Comparison of ENCODE assay signal across 14 mouse cellular contexts in the genomic region with DNA sequence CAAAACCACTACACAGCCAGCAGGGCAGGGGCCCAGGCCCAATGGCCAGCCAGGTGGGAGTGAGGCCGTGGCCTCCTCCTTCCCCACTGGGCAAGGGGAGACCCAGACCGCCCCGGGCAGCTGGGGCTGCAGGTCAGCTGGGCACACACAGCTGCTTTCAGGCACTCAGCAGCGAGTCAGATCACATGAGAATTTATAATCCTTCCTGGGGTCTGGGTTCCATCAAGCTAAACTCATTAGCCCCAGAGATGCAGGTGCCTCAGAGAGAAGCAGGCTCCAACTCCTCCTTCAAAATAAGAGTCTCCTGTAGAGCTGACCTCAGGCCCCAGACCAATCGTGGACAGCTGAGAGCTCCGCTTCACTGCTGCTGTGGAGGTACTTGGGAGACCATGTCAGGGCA. TPM values are rescaled to one million over a fixed set of nuclear protein-coding genes. Genes with fewer than 3 reads are reported as not detected.
A peak's percentile ranks its signal among the peaks of the same experiment; 100 is the strongest.
DNase-seq lines count a peak whose midpoint lies in the region; ATAC-seq and TF ChIP-seq lines count a peak whose summit lies in the region.
"Had no signal": no experiment of that assay in that cellular context is flagged by ENCODE, and none has a peak within 500 bp of the region (broad histone marks: within the 10 kb centered on the region; RNA-seq: fewer than 3 reads in every experiment).

No protein-coding gene starts in this region.

- TF ChIP-seq CTCF in kidney, postnatal 0 days (IDR thresholded peaks at IDR 0.05; ENCODE audit: low read depth) = no peak
- no peak for TF ChIP-seq CTCF in stomach, postnatal 0 days (IDR thresholded peaks at IDR 0.05; ENCODE audit: low read depth)

- H3K27ac ChIP-seq in heart, embryonic 11.5 days (ENCODE audit: low read depth, low read length) = peak overlapping the region; percentile 69
- 0 out of 2 replicates have a peak overlapping the region, but pooled peaks have one; percentile 22 for H3K27ac ChIP-seq in kidney, postnatal 0 days
- H3K27ac ChIP-seq in limb, embryonic 10.5 days = peak overlapping the region; percentile 78
- no peak overlapping the region for H3K27ac ChIP-seq in stomach, postnatal 0 days (replicated peaks)
- H3K27ac ChIP-seq: macrophage had no signal

- no peaks in the 10 kb centered on the region for H3K9me3 ChIP-seq in heart, embryonic 11.5 days (replicated peaks; ENCODE audit: control insufficient read depth, low read length)
- H3K9me3 ChIP-seq in kidney, postnatal 0 days (replicated peaks; ENCODE audit: low read length) = no peaks in the 10 kb centered on the region
- 0 out of 2 replicates have a peak, but pooled peaks cover 2% of the 10 kb centered on the region for H3K9me3 ChIP-seq in limb, embryonic 10.5 days (replicated peaks)
- no peaks in the 10 kb centered on the region for H3K9me3 ChIP-seq in stomach, postnatal 0 days (ENCODE audit: control insufficient read depth, low read length)

- peaks cover 63% of the 10 kb centered on the region for H3K4me1 ChIP-seq in heart, embryonic 11.5 days (ENCODE audit: control insufficient read depth, insufficient read depth, low read length)
- peaks cover 13% of the 10 kb centered on the region for H3K4me1 ChIP-seq in kidney, postnatal 0 days (replicated peaks; ENCODE audit: insufficient read depth, low read length)
- peaks cover 84% of the 10 kb centered on the region for H3K4me1 ChIP-seq in limb, embryonic 10.5 days
- no peaks in the 10 kb centered on the region for H3K4me1 ChIP-seq in stomach, postnatal 0 days (replicated peaks; ENCODE audit: control insufficient read depth, insufficient read depth)

- H3K4me3 ChIP-seq in heart, embryonic 11.5 days (ENCODE audit: low read depth, low read length) = no peak overlapping the region
- H3K4me3 ChIP-seq in kidney, postnatal 0 days (replicated peaks; ENCODE audit: low read depth, low read length) = no peak overlapping the region
- H3K4me3 ChIP-seq in limb, embryonic 10.5 days = 0 out of 2 replicates have a peak overlapping the region, but pooled peaks have one; percentile 11
- H3K4me3 ChIP-seq in stomach, postnatal 0 days (ENCODE audit: low read depth, low read length) = no peak overlapping the region

- H3K36me3 ChIP-seq in heart, embryonic 11.5 days (ENCODE audit: control insufficient read depth, insufficient read depth, low read length) = no peaks in the 10 kb centered on the region
- H3K36me3 ChIP-seq in kidney, postnatal 0 days (ENCODE audit: insufficient read depth, low read length) = no peaks in the 10 kb centered on the region
- H3K36me3 ChIP-seq in limb, embryonic 10.5 days = peaks cover 26% of the 10 kb centered on the region
- no peaks in the 10 kb centered on the region for H3K36me3 ChIP-seq in stomach, postnatal 0 days (ENCODE audit: control insufficient read depth, insufficient read depth, low read length)
- H3K36me3 ChIP-seq: G1E had no signal

- 33% methylated on average over 6 of the region's 6 CpGs for WGBS in heart, embryonic 11.5 days (ENCODE audit: insufficient replicate concordance)
- WGBS in kidney, postnatal 0 days = 20% methylated on average over 6 of the region's 6 CpGs
- WGBS in limb, embryonic 10.5 days = 8% methylated on average over 6 of the region's 6 CpGs
- WGBS in stomach, postnatal 0 days = 42% methylated on average over 6 of the region's 6 CpGs

- 0 out of 2 replicates have a peak, but pooled peaks have one; percentile 28 for ATAC-seq in heart, embryonic 11.5 days (replicated peaks; ENCODE audit: insufficient number of reproducible peaks, low FRiP score, low TSS enrichment)
- ATAC-seq in kidney, postnatal 0 days (replicated peaks; ENCODE audit: low FRiP score, low read depth) = peak; percentile 45
- peak; percentile 43 for ATAC-seq in stomach, postnatal 0 days (ENCODE audit: low FRiP score, low TSS enrichment)
- ATAC-seq in inflammation-experienced regulatory T-cells, adult 6 months = no peak

- TF ChIP-seq EP300 in stomach, postnatal 0 days (optimal IDR thresholded peaks at IDR 0.05) = no peak

- H3K9ac ChIP-seq in heart, embryonic 11.5 days (ENCODE audit: low read depth, low read length) = no peak overlapping the region
- H3K9ac ChIP-seq in kidney, postnatal 0 days (ENCODE audit: low read depth, low read length) = no peak overlapping the region
- no peak overlapping the region for H3K9ac ChIP-seq in stomach, postnatal 0 days (ENCODE audit: low read length)

- no peak for DNase-seq in heart, adult 9 months (ENCODE audit: low spot score in 2 of 2)
- DNase-seq in kidney, postnatal 0 days (ENCODE audit: low spot score) = peak; percentile 66
- DNase-seq in kidney, postnatal 4 days = no peak
- peak; percentile 87 for DNase-seq in limb, embryonic 10.5 days (ENCODE audit: low spot score)
- DNase-seq in stomach, postnatal 0 days (ENCODE audit: low spot score) = no peak
- DNase-seq in layer of hippocampus, adult 18-20 months (ENCODE audit: low spot score in 2 of 2) = no peak
- DNase-seq: cerebellum, adult 9-11 months; kidney, postnatal 25 days had no signal

- H3K27me3 ChIP-seq in heart, embryonic 11.5 days (ENCODE audit: control insufficient read depth, insufficient read depth, low read length) = no peaks in the 10 kb centered on the region
- H3K27me3 ChIP-seq in kidney, postnatal 0 days (ENCODE audit: insufficient read depth, low read length) = no peaks in the 10 kb centered on the region
- no peaks in the 10 kb centered on the region for H3K27me3 ChIP-seq in limb, embryonic 10.5 days (ENCODE audit: low read depth, poor library complexity, severe bottlenecking)
- no peaks in the 10 kb centered on the region for H3K27me3 ChIP-seq in stomach, postnatal 0 days (ENCODE audit: control insufficient read depth, insufficient read depth, low read length)

- H3K4me2 ChIP-seq in heart, embryonic 11.5 days = no peak overlapping the region; the same call in 1 of the 2 replicates
- no peak overlapping the region for H3K4me2 ChIP-seq in kidney, postnatal 0 days (ENCODE audit: low read length)
- no peak overlapping the region for H3K4me2 ChIP-seq in stomach, postnatal 0 days (replicated peaks; ENCODE audit: low read depth)

RNA-seq across cellular contexts. Expression of a gene that starts 15.2 kb away (rescaled TPM):
- polyA plus RNA-seq in heart, embryonic 11.5 days (2014; fragmentation: Nextera tagmentation; extraction: Ambion mirVana) = 66.2 and 81.8 TPM in 2 replicates
- polyA plus RNA-seq in kidney, postnatal 0 days (2015; fragmentation: Nextera tagmentation; extraction: Ambion mirVana) = 33.7 and 35.8 TPM in 2 replicates
- 31.3 and 39.5 TPM in 2 replicates for polyA plus RNA-seq in limb, embryonic 10.5 days (2016; fragmentation: Nextera tagmentation; extraction: Ambion mirVana)
- 8.2 and 8.9 TPM in 2 replicates for polyA plus RNA-seq in stomach, postnatal 0 days (2015; fragmentation: Nextera tagmentation; extraction: Ambion mirVana)
- 1 to 10 TPM; 4.8 to 5.1 TPM for total RNA-seq in layer of hippocampus, adult 18-20 months (2021)
- polyA plus RNA-seq in inflammation-experienced regulatory T-cells, adult 6 months (2017; shearing (Covaris generic)) = 10 to 100 TPM in 2 of 3 experiments, 1 to 10 TPM in 1; 5.9 to 16.6 (median 14.8) TPM
- polyA plus RNA-seq: G1E had no signal

RNA-seq across cellular contexts. Expression of a gene that starts 52.5 kb away (rescaled TPM):
- polyA plus RNA-seq in heart, embryonic 11.5 days (2014; fragmentation: Nextera tagmentation; extraction: Ambion mirVana) = 0.17 and 0.19 TPM in 2 replicates
- 0.10 and 0.11 TPM in 2 replicates for polyA plus RNA-seq in kidney, postnatal 0 days (2015; fragmentation: Nextera tagmentation; extraction: Ambion mirVana)
- 0.36 and 0.79 TPM in 2 replicates for polyA plus RNA-seq in limb, embryonic 10.5 days (2016; fragmentation: Nextera tagmentation; extraction: Ambion mirVana)
- polyA plus RNA-seq in stomach, postnatal 0 days (2015; fragmentation: Nextera tagmentation; extraction: Ambion mirVana) = 0.02 TPM in 2 replicates
- total RNA-seq in layer of hippocampus, adult 18-20 months (2021) = not detected
- polyA plus RNA-seq in inflammation-experienced regulatory T-cells, adult 6 months (2017; shearing (Covaris generic)) = 1 to 10 TPM; 4.6 to 6.3 (median 6.0) TPM
- total RNA-seq: G1E; gastrocnemius, adult 18-20 months had no signal
- polyA plus RNA-seq: G1E; liver, embryonic 16.5 days; macrophage had no signal

Comparison
In these comparisons a context has a peak if more than half of its experiments do, and no peak if none do; other contexts are left out.
1. DNase-seq: peak in kidney, postnatal 0 days (single experiment) and limb, embryonic 10.5 days (single experiment); none in heart, adult 9 months (0 of 2), kidney, postnatal 4 days (0 of 2), stomach, postnatal 0 days (single experiment) and layer of hippocampus, adult 18-20 months (0 of 2).